Mouse (Mus musculus) gastrocnemius, postnatal 36 days (tissue): ENCODE data around the gene Faf2. TPM values are rescaled to one million over a fixed set of nuclear protein-coding genes. Genes with fewer than 3 reads are reported as not detected.

Experiments
- DNase-seq, 2 experiments: peaks; one replicate each; pipeline ENCODE4 v3.0.0; 2022
- intact Hi-C: fragments of 180-260 bp; cut with DNase I; formaldehyde crosslinking; loops from one replicate; pipeline ENCODE4 v1.15.1; 2025
- long read RNA-seq, 2 experiments: library from polyadenylated mRNA; stranded (forward); transcript quantifications; one replicate each; pipeline ENCODE4 v2.0.0; 2021
- total RNA-seq, 2 experiments: library from RNA; stranded (reverse); gene quantifications; 2 replicates each; pipeline ENCODE4 v1.2.3; 2021

The Faf2 gene
- 10 to 100 TPM; 10.5 to 13.8 TPM for total RNA-seq
- long read RNA-seq, experiment 1, full-length matches to known transcripts, result 4 of 8 reads
- long read RNA-seq, experiment 1, partial matches to known transcripts, result 1 of 8 reads
- long read RNA-seq, experiment 1, other reads (novel, unspliced or antisense), result 3 of 8 reads
- long read RNA-seq, experiment 2, full-length matches to known transcripts, result 5 of 9 reads
- long read RNA-seq, experiment 2, partial matches to known transcripts, result 0 of 9 reads
- long read RNA-seq, experiment 2, other reads (novel, unspliced or antisense), result 4 of 9 reads

- intact Hi-C loops, result loop anchor here (2.0 kb wide), 1 partner anchor 31 kb away; the partner anchor contains the start of genes Higd2a and Nop16
- DNase-seq, result peak; percentile 98 to 99
Measured at GRCm38 (mm10) chr13:54621155-54621932, at the start of gene Faf2. Gene Faf2 (plus strand): TSS chr13:54621784.

- intact Hi-C loops, result no loop called here
- DNase-seq, result no peak
Measured at GRCm38 (mm10) chr13:54572621-54573020, 49.0 kb upstream of the Faf2 start.

GRCm38 (mm10) chr13:54574854-54575481 lies 46.6 kb upstream of the Faf2 start, which contains the start of gene Arl10:
Gene Arl10 (plus strand): TSS chr13:54575015.
- intact Hi-C loops, result no loop called here
- DNase-seq, result peak; percentile 66 to 72

GRCm38 (mm10) chr13:54575489-54575888 lies 46.1 kb upstream of the Faf2 start:
- intact Hi-C loops, result no loop called here
- DNase-seq, result no peak

- DNase-seq, result no peak
- intact Hi-C loops, result no loop called here
Measured at GRCm38 (mm10) chr13:54577652-54578507, 43.7 kb upstream of the Faf2 start.

GRCm38 (mm10) chr13:54581385-54581784 lies 40.2 kb upstream of the Faf2 start:
- DNase-seq, result no peak
- intact Hi-C loops, result no loop called here

GRCm38 (mm10) chr13:54582126-54582525 lies 39.5 kb upstream of the Faf2 start:
- intact Hi-C loops, result no loop called here
- DNase-seq, result no peak

- no peak for DNase-seq
- intact Hi-C loops, result no loop called here
Measured at GRCm38 (mm10) chr13:54582860-54583259, 38.7 kb upstream of the Faf2 start.

- intact Hi-C loops, result no loop called here
- DNase-seq, result no peak
Measured at GRCm38 (mm10) chr13:54585831-54586230, 35.8 kb upstream of the Faf2 start.

- DNase-seq, result no peak
- intact Hi-C loops, result no loop called here
Measured at GRCm38 (mm10) chr13:54589414-54589995, 32.1 kb upstream of the Faf2 start.

- intact Hi-C loops, result loop anchor here (2.0 kb wide), 1 partner anchor 31 kb away; the partner anchor contains the start of gene Faf2
- DNase-seq, result peak; percentile 94 to 95
Measured at GRCm38 (mm10) chr13:54589996-54590951, 31.3 kb upstream of the Faf2 start, which contains the start of the genes Nop16 and Higd2a. Gene Nop16 (minus strand): TSS chr13:54590090. Gene Higd2a (plus strand): TSS chr13:54590207.

- intact Hi-C loops, result loop anchor here (2.0 kb wide), 1 partner anchor 29 kb away; the partner anchor contains the start of gene Faf2
- DNase-seq, result no peak
Measured at GRCm38 (mm10) chr13:54591776-54592356, 29.7 kb upstream of the Faf2 start.

- intact Hi-C loops, result no loop called here
Measured at GRCm38 (mm10) chr13:54593617-54594016, 28.0 kb upstream of the Faf2 start.

GRCm38 (mm10) chr13:54596107-54596690 lies 25.4 kb upstream of the Faf2 start:
- DNase-seq, result no peak
- intact Hi-C loops, result no loop called here

More at GRCm38 (mm10) chr13:54593617-54594016, 28.0 kb upstream of the Faf2 start:
- no peak for DNase-seq

- intact Hi-C loops, result no loop called here
- no peak for DNase-seq
Measured at GRCm38 (mm10) chr13:54596870-54597269, 24.7 kb upstream of the Faf2 start.

GRCm38 (mm10) chr13:54598622-54599143 lies 22.9 kb upstream of the Faf2 start:
- DNase-seq, result no peak
- intact Hi-C loops, result no loop called here

- intact Hi-C loops, result no loop called here
- DNase-seq, result no peak
Measured at GRCm38 (mm10) chr13:54602639-54603111, 18.9 kb upstream of the Faf2 start.
